Mouse (Mus musculus) midbrain, embryonic 16.5 days (tissue): ENCODE results near the gene Kif26b. TPM values are rescaled to one million over a fixed set of nuclear protein-coding genes. Genes with fewer than 3 reads are reported as not detected.

ENCODE experiments used
- ATAC-seq: fragments of 200-750 bp; cut with Nextera tagmentation; 2 replicates; pipeline ENCODE4 v1.8.0; 2017; ENCODE audit warnings: moderate TSS enrichment
- H3K27ac ChIP-seq: fragments of 300-500 bp; sonication (generic); 2 replicates; pipeline ENCODE4 v1.5.1; 2014; ENCODE audit warnings: mild to moderate bottlenecking, low read length, mixed read lengths
- H3K27me3 ChIP-seq: fragments of 300-500 bp; sonication (generic); 2 replicates; pipeline ENCODE4 v1.6.1; 2014; ENCODE audit warnings: low read depth, low read length, mixed read lengths; ENCODE audit not compliant: control insufficient read depth, insufficient read depth
- H3K36me3 ChIP-seq: fragments of 300-500 bp; sonication (generic); 2 replicates; pipeline ENCODE4 v1.6.1; 2014; ENCODE audit warnings: mild to moderate bottlenecking, low read length, moderate library complexity, mixed read lengths; ENCODE audit not compliant: control insufficient read depth, insufficient read depth
- H3K4me1 ChIP-seq: fragments of 300-500 bp; sonication (generic); 2 replicates; pipeline ENCODE4 v1.6.1; 2014; ENCODE audit warnings: mild to moderate bottlenecking, low read length, mixed read lengths; ENCODE audit not compliant: control insufficient read depth, insufficient read depth
- H3K4me2 ChIP-seq: fragments of 300-500 bp; sonication (generic); 2 replicates; pipeline ENCODE4 v1.6.1; 2014; ENCODE audit warnings: mild to moderate bottlenecking, low read length, mixed read lengths
- H3K4me3 ChIP-seq: fragments of 300-500 bp; sonication (generic); 2 replicates; pipeline ENCODE4 v1.5.1; 2014; ENCODE audit warnings: low read depth, mild to moderate bottlenecking, low read length, moderate library complexity, mixed read lengths
- H3K9ac ChIP-seq: fragments of 300-500 bp; sonication (generic); 2 replicates; pipeline ENCODE4 v1.6.1; 2014; ENCODE audit warnings: low read depth, low read length, mixed read lengths
- H3K9me3 ChIP-seq: fragments of 300-500 bp; sonication (generic); replicated peaks from 2 replicates; pipeline ENCODE4 v1.6.1; 2014; ENCODE audit warnings: mild to moderate bottlenecking, low read length, mixed read lengths; ENCODE audit not compliant: control insufficient read depth, poor library complexity, severe bottlenecking
- WGBS: fragments of 180-500 bp; shearing (Covaris S2); extraction: QIAGEN DNeasy Blood & Tissue Kit; methylation state at CpG from one replicate; pipeline ENCODE4 v1.1.7; 2014; 5-methylcytosine and 5-hydroxymethylcytosine counted together
- polyA plus RNA-seq: library from polyadenylated mRNA; unstranded; fragments of >200 nt; fragmentation: Nextera tagmentation; extraction: Ambion mirVana; gene quantifications from 2 replicates; pipeline ENCODE4 v1.2.1, GENCODE M21; 2015

Kif26b gene
- polyA plus RNA-seq, 1 experiment from 2014 or later = 8.1 TPM

GRCm38 (mm10) chr1:178915056-178915455, 386.1 kb downstream of the Kif26b start:
- Histone ChIP-seq H3K27me3 (no peaks in the 10 kb centered on the region), H3K4me1 (peaks cover 18% of the 10 kb centered on the region), H3K9ac (no peak overlapping the region), H3K27ac (no peak overlapping the region), H3K4me3 (no peak overlapping the region), H3K4me2 (no peak overlapping the region), H3K9me3 (no peaks in the 10 kb centered on the region), H3K36me3 (0 out of 2 replicates have a peak, but pooled peaks cover 3% of the 10 kb centered on the region)
- ATAC-seq = no peak
- 44% methylated on average over 12 of the region's 12 CpGs for WGBS

GRCm38 (mm10) chr1:178917194-178917902, 388.4 kb downstream of the Kif26b start:
- Histone ChIP-seq H3K4me2 (peak overlapping the region; percentile 32), H3K9ac (peak overlapping the region; percentile 2; the same call in 1 of the 2 replicates)
- ATAC-seq = no peak

DNA sequence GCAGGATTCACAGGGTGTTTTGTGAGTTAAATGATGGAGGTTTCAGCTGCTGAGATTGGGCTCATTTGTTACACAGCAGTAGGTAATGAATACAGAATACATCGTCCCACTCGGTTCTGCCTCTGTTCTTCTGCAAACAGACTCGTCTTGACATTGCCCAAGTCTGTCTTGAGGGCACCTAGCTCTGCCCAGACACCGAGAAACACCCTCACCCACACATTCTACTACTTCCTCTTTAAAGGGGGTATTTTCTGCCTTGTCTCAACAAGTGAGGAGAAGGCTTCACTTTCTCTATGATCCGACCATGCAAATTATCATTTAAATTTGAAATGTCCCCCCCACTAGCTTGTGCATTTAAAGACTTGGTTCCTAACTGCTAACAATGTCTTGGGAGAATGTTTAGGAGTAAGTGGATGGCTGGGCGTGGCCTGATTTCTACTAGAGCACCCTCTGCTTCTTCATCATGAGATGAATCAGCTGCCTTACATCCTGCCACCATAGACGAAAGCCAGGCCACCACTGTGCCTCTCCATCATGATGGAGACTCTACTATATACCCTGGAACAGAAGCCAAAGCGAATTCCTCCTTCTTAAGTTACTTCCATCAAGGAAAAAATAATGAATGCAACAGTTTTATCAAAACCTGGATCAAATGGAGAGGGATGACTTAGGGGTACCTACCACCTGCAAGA, 395.7 kb downstream of the Kif26b start:
- no peak for ATAC-seq
- Histone ChIP-seq H3K9me3 (no peaks in the 10 kb centered on the region), H3K27ac (no peak overlapping the region), H3K9ac (no peak overlapping the region), H3K27me3 (no peaks in the 10 kb centered on the region), H3K4me1 (no peaks in the 10 kb centered on the region), H3K4me3 (no peak overlapping the region), H3K4me2 (no peak overlapping the region), H3K36me3 (peaks cover 4% of the 10 kb centered on the region)
- 74% methylated on average over 8 of the region's 8 CpGs for WGBS

More at GRCm38 (mm10) chr1:178917194-178917902, 388.4 kb downstream of the Kif26b start:
- Histone ChIP-seq H3K4me3 (no peak overlapping the region), H3K36me3 (0 out of 2 replicates have a peak, but pooled peaks cover 3% of the 10 kb centered on the region), H3K4me1 (peaks cover 15% of the 10 kb centered on the region), H3K9me3 (no peaks in the 10 kb centered on the region), H3K27me3 (no peaks in the 10 kb centered on the region), H3K27ac (no peak overlapping the region)
- WGBS = 51% methylated on average over 31 of the region's 31 CpGs

DNA sequence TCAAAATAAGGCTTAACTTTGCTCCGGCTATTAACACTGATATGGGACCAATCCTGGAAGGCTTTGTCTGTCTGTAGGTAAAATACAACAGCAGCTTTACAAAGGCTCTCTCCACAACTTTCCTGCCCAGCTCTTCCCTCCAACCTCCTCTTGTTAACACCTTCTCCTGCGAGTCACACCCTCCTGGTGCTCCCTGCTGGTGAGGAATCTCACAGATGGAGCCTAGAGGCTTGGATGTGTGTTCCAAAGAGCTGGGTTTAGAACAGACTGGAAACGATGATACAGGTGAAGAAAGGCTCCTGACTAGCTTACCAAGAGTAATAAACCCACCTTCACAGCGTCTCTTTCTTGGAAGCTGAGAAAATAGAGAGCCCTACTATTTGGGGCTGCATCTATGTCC, 400.6 kb downstream of the Kif26b start:
- Histone ChIP-seq H3K4me3 (no peak overlapping the region), H3K4me2 (no peak overlapping the region), H3K9ac (no peak overlapping the region), H3K27me3 (no peaks in the 10 kb centered on the region), H3K36me3 (peaks cover 14% of the 10 kb centered on the region), H3K9me3 (no peaks in the 10 kb centered on the region), H3K4me1 (no peaks in the 10 kb centered on the region), H3K27ac (no peak overlapping the region)
- 77% methylated on average over 4 of the region's 4 CpGs for WGBS
- ATAC-seq = no peak

DNA sequence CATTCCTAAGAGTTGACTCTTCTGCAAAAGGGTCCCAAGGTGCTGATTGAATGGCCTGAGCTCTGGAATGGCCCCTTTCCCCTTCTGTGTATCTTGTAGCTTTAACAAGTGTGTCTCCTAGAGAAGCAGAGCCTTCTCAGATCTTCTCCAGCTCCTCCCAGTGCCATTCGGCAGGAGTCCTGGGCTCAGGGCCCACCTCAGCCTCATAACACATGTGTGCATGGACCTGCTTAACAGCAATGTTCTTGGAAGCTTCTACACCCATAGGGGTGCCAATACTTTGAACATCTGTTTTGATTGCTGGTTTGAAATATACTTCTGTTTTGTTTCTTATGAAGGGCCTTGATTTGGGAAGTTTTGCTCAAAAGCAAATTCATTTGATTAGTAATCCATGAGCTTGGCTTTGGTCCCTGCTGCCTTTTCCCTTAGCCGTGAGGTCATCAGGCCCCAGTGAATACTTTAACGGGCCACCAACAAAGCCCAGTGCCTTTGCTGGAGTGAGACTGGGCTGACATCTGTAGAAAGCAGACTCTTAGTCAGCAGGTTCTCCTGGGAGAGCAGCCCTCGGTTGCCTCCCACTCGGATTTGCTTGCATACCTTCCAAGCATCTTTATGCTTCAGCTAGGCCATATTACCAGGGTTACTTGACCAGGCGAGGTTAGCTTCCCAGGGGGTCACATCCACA, 405.2 kb downstream of the Kif26b start:
- Histone ChIP-seq H3K9ac (no peak overlapping the region), H3K9me3 (no peaks in the 10 kb centered on the region), H3K4me2 (no peak overlapping the region), H3K36me3 (peaks cover 10% of the 10 kb centered on the region), H3K4me3 (no peak overlapping the region), H3K4me1 (no peaks in the 10 kb centered on the region), H3K27me3 (no peaks in the 10 kb centered on the region), H3K27ac (no peak overlapping the region)
- 77% methylated on average over 6 of the region's 6 CpGs for WGBS
- ATAC-seq = no peak

- no peaks in the 10 kb centered on the region for H3K27me3 ChIP-seq
- no peaks in the 10 kb centered on the region for H3K9me3 ChIP-seq
- H3K4me2 ChIP-seq = no peak overlapping the region
- peaks cover 10% of the 10 kb centered on the region for H3K36me3 ChIP-seq
- no peak for ATAC-seq
- H3K4me3 ChIP-seq = no peak overlapping the region
- 69% methylated on average over 4 of the region's 4 CpGs for WGBS
- H3K4me1 ChIP-seq = no peaks in the 10 kb centered on the region
- no peak overlapping the region for H3K27ac ChIP-seq
- no peak overlapping the region for H3K9ac ChIP-seq
Measured at GRCm38 (mm10) chr1:178936457-178936856, 407.5 kb downstream of the Kif26b start.

GRCm38 (mm10) chr1:178936976-178937375, 408.1 kb downstream of the Kif26b start:
- ATAC-seq = no peak
- no peaks in the 10 kb centered on the region for H3K27me3 ChIP-seq
- no peak overlapping the region for H3K4me3 ChIP-seq
- peaks cover 9% of the 10 kb centered on the region for H3K36me3 ChIP-seq
- 88% methylated on average over 2 of the region's 2 CpGs for WGBS
- H3K9me3 ChIP-seq = no peaks in the 10 kb centered on the region
- no peak overlapping the region for H3K4me2 ChIP-seq
- 0 out of 2 replicates have a peak, but pooled peaks cover 3% of the 10 kb centered on the region for H3K4me1 ChIP-seq
- no peak overlapping the region for H3K27ac ChIP-seq
- H3K9ac ChIP-seq = no peak overlapping the region

DNA sequence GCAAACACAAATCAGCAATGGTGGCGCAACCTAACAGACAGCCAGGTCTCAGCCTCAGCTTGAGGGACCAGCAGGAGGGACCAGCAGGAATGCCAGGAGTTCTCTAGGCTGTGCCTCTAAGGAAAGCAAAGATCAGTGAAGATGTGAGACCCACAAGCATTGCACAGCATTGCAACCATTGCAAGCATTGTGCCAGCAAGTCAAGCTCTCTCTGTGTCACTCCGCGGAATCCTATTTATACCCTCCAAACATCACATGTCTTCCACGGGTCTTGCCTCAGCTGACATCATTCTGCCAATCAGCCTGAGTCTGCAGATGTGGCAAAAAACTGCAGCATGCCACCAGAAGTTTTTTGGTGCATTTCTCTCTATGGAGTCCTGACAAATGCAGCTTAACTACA, 411.4 kb downstream of the Kif26b start:
- Histone ChIP-seq H3K4me2 (no peak overlapping the region), H3K4me3 (no peak overlapping the region), H3K27ac (no peak overlapping the region)

More for the DNA sequence above, 411.4 kb downstream of the Kif26b start:
- Histone ChIP-seq H3K4me1 (peaks cover 10% of the 10 kb centered on the region; the same call in 1 of the 2 replicates), H3K9me3 (no peaks in the 10 kb centered on the region), H3K9ac (no peak overlapping the region), H3K36me3 (no peaks in the 10 kb centered on the region), H3K27me3 (no peaks in the 10 kb centered on the region)
- no peak for ATAC-seq
- 87% methylated on average over 4 of the region's 4 CpGs for WGBS
